Mouse (Mus musculus) embryonic facial prominence, embryonic 10.5 days (tissue): ENCODE data around the gene Vav2. TPM values are rescaled to one million over a fixed set of nuclear protein-coding genes. Genes with fewer than 3 reads are reported as not detected.

Experiments used
- DNase-seq: peaks from one replicate; pipeline ENCODE4 v3.0.0-alpha.2; 2017; ENCODE audit warnings: low spot score
- H3K27ac ChIP-seq: fragments of 300-500 bp; sonication (generic); replicated peaks from 2 replicates; pipeline ENCODE4 v1.5.1; 2016; ENCODE audit warnings: mild to moderate bottlenecking
- H3K27me3 ChIP-seq: fragments of 300-500 bp; sonication (generic); replicated peaks from 2 replicates; pipeline ENCODE4 v1.6.1; 2016; ENCODE audit warnings: low read depth, mild to moderate bottlenecking; ENCODE audit not compliant: poor library complexity, severe bottlenecking
- H3K36me3 ChIP-seq: fragments of 300-500 bp; sonication (generic); replicated peaks from 2 replicates; pipeline ENCODE4 v1.6.1; 2016; ENCODE audit warnings: mild to moderate bottlenecking, moderate library complexity
- H3K4me1 ChIP-seq: fragments of 300-500 bp; sonication (generic); 2 replicates; pipeline ENCODE4 v1.6.1; 2016
- H3K4me3 ChIP-seq: fragments of 300-500 bp; sonication (generic); 2 replicates; pipeline ENCODE4 v1.5.1; 2016; ENCODE audit warnings: mild to moderate bottlenecking, moderate library complexity
- H3K9me3 ChIP-seq: fragments of 300-500 bp; sonication (generic); 2 replicates; pipeline ENCODE4 v1.6.1; 2016; ENCODE audit warnings: mild to moderate bottlenecking
- WGBS: fragments of 180-500 bp; shearing (Covaris S2); methylation state at CpG from one replicate; pipeline ENCODE4 v1.1.7; 2016; 5-methylcytosine and 5-hydroxymethylcytosine counted together
- polyA plus RNA-seq: library from polyadenylated mRNA; unstranded; fragments of >200 nt; fragmentation: Nextera tagmentation; extraction: Ambion mirVana; gene quantifications from 2 replicates; pipeline ENCODE4 v1.2.1, GENCODE M21; 2016

Gene Vav2
- polyA plus RNA-seq, 1 experiment from 2014 or later: 10.3 TPM

DNA sequence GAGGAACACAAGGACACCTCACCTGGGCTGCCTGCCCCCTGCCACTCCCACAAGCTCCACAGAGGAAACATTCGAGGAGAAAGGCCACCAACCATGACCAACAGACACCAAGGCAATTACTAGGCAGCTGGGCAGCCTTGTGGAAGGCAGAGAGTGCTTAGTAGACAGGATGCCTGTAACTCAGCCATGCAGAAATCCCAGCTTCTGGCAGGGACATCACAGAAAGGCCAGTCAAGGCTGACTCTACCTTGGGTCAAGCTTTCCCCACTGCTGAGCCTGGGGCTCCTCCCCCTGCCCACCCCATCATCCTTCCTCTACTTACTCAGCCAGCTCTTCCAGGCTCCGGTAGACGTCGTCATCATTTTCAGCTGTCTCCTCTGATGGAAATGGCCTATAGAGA lies 108.2 kb downstream of the Vav2 start:
- H3K27ac ChIP-seq: 0 out of 2 replicates have a peak overlapping the region, but pooled peaks have one; percentile 40
- H3K4me1 ChIP-seq: peaks cover 68% of the 10 kb centered on the region
- 59% methylated on average over 4 of the region's 4 CpGs for WGBS

DNA sequence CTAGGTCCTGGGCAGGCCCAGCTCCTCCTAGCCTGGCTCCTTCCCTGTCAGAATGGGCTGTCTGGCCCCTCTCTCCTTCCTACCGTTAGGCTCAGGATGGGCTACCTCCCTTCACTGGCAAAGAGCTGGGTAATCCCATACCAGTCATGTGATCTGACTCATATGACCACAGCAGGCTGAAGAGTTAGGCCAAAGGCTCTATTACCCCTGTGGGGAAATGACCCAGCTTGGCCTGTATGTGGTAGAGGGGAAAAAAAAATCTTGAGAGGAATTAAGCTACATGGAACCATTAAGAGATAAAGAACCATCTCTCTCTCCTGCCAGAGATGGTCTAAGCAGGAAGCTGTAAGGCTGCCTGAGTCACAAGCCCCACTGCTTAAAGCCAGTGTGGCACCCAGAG lies 108.6 kb downstream of the Vav2 start:
- whole genome bisulfite sequencing: 35% methylated on average over 1 of the region's 1 CpGs
- no peak overlapping the region for H3K4me3 ChIP-seq
- 0 out of 2 replicates have a peak overlapping the region, but pooled peaks have one; percentile 40 for H3K27ac ChIP-seq
- no peaks in the 10 kb centered on the region for H3K9me3 ChIP-seq
- no peaks in the 10 kb centered on the region for H3K27me3 ChIP-seq
- peaks cover 64% of the 10 kb centered on the region for H3K4me1 ChIP-seq
- 0 out of 2 replicates have a peak, but pooled peaks cover 5% of the 10 kb centered on the region for H3K36me3 ChIP-seq
- DNase-seq: no peak

More for the DNA sequence above, 108.2 kb downstream of the Vav2 start:
- H3K9me3 ChIP-seq: no peaks in the 10 kb centered on the region
- 0 out of 2 replicates have a peak, but pooled peaks cover 5% of the 10 kb centered on the region for H3K36me3 ChIP-seq
- no peak overlapping the region for H3K4me3 ChIP-seq
- no peaks in the 10 kb centered on the region for H3K27me3 ChIP-seq
- DNase-seq: no peak

DNA sequence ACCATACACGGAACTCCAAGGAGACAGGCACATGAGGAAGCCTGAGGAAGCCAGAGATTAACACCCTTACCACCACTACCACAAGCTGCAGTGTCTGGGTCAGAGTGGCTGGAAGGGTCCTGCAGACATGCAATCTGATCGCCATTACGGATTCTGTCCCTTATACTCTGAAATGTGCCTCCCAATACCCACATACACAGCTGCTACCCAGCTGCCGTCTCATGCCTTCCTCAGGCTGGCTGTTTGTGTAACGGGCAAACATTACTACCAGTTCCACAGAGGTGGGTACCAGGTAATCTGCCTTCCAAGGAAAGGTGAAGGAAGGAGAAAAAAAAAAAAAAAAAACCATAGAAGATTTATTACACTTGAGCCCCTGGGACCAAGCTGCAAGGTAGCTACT lies 110.7 kb downstream of the Vav2 start:
- no peak overlapping the region for H3K4me3 ChIP-seq
- peaks cover 54% of the 10 kb centered on the region for H3K4me1 ChIP-seq
- H3K9me3 ChIP-seq: no peaks in the 10 kb centered on the region
- H3K27ac ChIP-seq: no peak overlapping the region
- no peak for DNase-seq
- WGBS: 91% methylated on average over 5 of the region's 5 CpGs
- 0 out of 2 replicates have a peak, but pooled peaks cover 5% of the 10 kb centered on the region for H3K36me3 ChIP-seq
- H3K27me3 ChIP-seq: no peaks in the 10 kb centered on the region

DNA sequence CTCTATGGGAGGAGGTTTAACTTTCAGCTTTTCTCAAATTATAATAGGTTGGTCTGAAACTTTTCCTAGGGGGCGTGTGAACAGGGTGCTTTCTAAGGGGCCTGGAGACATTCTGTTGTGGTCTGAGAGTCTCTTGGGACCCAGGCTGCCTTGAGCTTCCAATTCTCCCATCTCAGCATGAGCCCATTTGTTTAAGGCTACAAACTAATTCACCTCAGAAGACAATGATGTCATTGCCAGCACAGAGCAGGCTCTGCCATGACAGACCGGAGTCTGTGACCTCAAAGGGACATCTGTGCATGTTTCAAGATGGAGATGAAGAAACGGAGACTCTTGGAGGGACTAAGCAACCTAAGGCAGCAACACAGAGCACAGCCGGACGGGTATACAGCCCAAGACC lies 112.6 kb downstream of the Vav2 start:
- Histone ChIP-seq H3K4me3 (no peak overlapping the region), H3K27me3 (no peaks in the 10 kb centered on the region), H3K9me3 (no peaks in the 10 kb centered on the region), H3K36me3 (0 out of 2 replicates have a peak, but pooled peaks cover 5% of the 10 kb centered on the region), H3K4me1 (peaks cover 35% of the 10 kb centered on the region), H3K27ac (no peak overlapping the region)
- 82% methylated on average over 5 of the region's 5 CpGs for WGBS
- DNase-seq: no peak

DNA sequence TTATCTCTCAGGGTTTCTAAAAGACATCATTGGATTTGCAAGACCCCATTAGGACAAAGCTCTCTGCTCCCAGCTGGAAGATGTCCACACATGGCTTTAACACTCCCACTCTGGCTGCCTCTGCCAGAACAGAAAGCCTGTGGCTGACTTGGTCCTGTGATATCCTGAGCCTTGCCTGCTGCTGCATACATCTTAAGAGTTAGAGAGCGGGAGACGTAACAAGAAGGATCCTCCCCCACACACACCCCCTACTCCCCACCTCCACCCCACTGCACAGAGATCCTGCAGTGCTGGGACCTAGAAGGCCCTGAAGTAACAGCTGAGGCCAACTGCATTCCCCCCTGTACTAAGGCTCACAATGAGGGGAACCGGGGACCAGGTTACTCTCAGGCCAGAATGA lies 114.3 kb downstream of the Vav2 start:
- Histone ChIP-seq H3K27ac (no peak overlapping the region), H3K4me3 (no peak overlapping the region), H3K4me1 (peaks cover 20% of the 10 kb centered on the region), H3K9me3 (no peaks in the 10 kb centered on the region), H3K36me3 (0 out of 2 replicates have a peak, but pooled peaks cover 7% of the 10 kb centered on the region), H3K27me3 (no peaks in the 10 kb centered on the region)
- no peak for DNase-seq
- WGBS: 82% methylated on average over 3 of the region's 3 CpGs

DNA sequence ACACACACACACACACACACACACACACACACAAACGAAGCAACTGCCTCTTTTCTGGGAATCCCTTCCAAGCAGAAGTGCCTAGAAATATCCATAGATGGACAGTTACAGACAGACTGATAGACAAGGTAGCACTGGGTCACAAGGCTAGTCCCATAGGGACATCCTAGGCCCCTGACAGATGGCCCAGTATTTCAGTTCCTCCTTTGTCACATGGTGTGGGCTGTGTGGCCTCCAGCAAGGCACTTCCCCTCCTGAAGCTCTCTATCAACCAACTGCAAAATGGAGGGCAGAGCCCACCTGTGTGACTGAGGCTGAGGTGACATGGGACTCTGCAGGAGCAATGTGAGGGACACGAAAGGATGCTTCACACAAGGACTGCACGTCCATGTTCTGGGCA lies 115.2 kb downstream of the Vav2 start:
- H3K27me3 ChIP-seq: no peaks in the 10 kb centered on the region
- H3K9me3 ChIP-seq: no peaks in the 10 kb centered on the region
- H3K36me3 ChIP-seq: peaks cover 7% of the 10 kb centered on the region; the same call in 1 of the 2 replicates
- no peak for DNase-seq
- WGBS: 88% methylated on average over 3 of the region's 3 CpGs
- H3K4me1 ChIP-seq: peaks cover 17% of the 10 kb centered on the region
- H3K4me3 ChIP-seq: no peak overlapping the region
- no peak overlapping the region for H3K27ac ChIP-seq

DNA sequence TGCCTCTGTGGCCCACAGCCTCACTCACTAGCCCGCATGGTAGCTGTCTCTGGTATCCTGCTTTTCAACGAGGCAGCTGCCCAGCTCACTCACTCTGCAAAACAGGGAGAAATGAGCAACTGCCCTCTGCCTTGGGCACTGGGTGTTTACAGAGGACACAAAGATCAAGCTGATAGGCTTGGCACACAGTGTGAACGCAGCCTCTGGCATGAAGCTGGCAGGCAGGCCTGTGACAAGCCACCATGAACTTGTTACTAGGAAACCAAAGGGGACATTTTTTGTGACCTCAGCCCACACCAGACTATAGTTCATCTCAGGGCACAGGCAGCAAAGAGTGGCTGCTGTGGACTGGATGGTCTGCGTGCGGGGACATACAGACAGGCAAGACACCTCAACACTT lies 115.9 kb downstream of the Vav2 start:
- Histone ChIP-seq H3K27ac (no peak overlapping the region; the same call in 1 of the 2 replicates), H3K9me3 (no peaks in the 10 kb centered on the region), H3K4me3 (no peak overlapping the region), H3K36me3 (peaks cover 8% of the 10 kb centered on the region; the same call in 1 of the 2 replicates), H3K4me1 (peaks cover 17% of the 10 kb centered on the region), H3K27me3 (no peaks in the 10 kb centered on the region)
- 90% methylated on average over 5 of the region's 5 CpGs for WGBS
- DNase-seq: no peak

DNA sequence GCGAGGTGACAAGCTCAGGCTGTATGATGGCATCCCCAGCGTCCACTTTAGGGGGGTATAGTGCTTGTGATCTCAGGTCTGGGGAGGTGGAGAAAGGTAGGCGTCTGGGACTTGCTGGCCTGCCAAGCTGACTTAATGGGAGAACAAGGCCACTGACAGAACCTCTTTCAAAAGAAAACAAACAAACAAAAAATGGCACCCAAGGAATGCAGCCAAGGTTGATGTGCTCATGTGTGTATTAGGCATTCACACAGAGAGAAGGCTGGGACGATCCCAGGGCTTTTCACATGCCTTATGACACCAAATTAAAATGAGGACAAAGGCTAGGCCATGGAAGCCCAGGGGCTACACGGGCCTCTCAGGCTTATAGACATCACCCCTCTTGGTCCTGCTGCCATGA lies 116.6 kb downstream of the Vav2 start:
- no peak overlapping the region for H3K4me3 ChIP-seq
- no peaks in the 10 kb centered on the region for H3K27me3 ChIP-seq
- H3K36me3 ChIP-seq: peaks cover 8% of the 10 kb centered on the region; the same call in 1 of the 2 replicates
- DNase-seq: no peak
- H3K27ac ChIP-seq: no peak overlapping the region
- H3K9me3 ChIP-seq: no peaks in the 10 kb centered on the region
- whole genome bisulfite sequencing: 83% methylated on average over 5 of the region's 5 CpGs
- peaks cover 13% of the 10 kb centered on the region; the same call in 1 of the 2 replicates for H3K4me1 ChIP-seq

DNA sequence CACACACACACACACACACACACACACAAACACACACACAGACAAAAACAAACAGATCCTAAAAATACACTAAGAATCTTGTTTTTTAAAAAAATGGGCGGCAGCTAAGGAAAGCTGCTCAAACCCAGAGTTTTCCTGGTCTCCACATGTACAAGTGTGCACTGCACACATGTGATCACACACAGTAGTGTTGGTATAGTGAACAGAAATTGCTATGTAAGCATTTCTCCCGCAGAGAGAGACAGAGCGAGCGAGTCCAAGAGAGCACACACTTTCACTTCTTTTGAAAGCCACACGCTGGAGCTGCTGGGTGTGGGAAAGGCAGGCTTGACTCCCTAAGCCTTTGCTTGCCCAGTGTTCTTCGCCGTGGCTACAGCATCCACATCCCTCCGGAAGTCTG lies 120.2 kb downstream of the Vav2 start:
- no peaks in the 10 kb centered on the region for H3K9me3 ChIP-seq
- H3K4me3 ChIP-seq: no peak overlapping the region
- no peaks in the 10 kb centered on the region for H3K27me3 ChIP-seq
- peaks cover 14% of the 10 kb centered on the region for H3K36me3 ChIP-seq
- H3K27ac ChIP-seq: no peak overlapping the region
- H3K4me1 ChIP-seq: peaks cover 8% of the 10 kb centered on the region
- no peak for DNase-seq
- WGBS: 88% methylated on average over 8 of the region's 8 CpGs

DNA sequence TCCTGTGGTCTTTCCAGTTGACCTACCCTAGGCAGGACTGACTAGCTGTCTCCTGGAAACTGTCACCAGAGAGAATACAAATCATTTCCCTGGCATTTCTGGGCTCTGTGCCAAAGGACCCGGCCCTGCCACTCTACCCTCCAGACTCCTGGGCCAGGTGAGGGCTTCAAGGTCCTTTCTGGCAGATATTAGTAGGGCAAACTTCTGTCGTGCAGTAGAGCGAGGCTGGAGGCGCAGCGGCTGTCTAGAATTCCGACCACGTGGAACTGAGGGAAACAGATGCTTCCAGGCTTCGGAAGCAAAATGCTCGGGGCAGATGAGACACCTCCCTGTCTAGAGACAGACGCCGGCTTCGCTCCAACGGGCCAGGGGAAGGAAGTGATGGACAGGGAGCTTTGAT lies 122.1 kb downstream of the Vav2 start:
- no peak overlapping the region for H3K27ac ChIP-seq
- no peak for DNase-seq
- peaks cover 17% of the 10 kb centered on the region for H3K4me1 ChIP-seq
- WGBS: 86% methylated on average over 13 of the region's 13 CpGs
- H3K4me3 ChIP-seq: no peak overlapping the region
- H3K36me3 ChIP-seq: peaks cover 21% of the 10 kb centered on the region
- H3K9me3 ChIP-seq: no peaks in the 10 kb centered on the region
- no peaks in the 10 kb centered on the region for H3K27me3 ChIP-seq

DNA sequence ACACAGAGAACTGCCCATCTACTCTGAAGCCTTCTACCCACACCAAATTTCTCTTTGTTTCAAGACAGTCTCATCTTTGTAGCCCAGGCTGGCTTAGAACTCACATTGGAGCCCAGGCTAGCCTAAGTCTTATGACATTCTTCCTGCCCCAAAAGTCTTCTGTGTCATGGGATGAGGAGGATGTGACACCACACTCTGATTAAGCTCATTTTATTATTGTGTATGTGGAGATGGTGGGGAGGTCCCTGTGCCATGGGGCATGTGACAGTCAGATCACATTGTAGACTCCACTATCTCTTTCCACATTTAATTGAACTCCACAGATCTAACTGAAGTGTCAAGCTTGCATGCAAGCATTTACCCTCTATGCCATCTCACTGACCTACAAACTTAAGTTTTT lies 122.8 kb downstream of the Vav2 start:
- peaks cover 26% of the 10 kb centered on the region for H3K36me3 ChIP-seq
- no peak overlapping the region for H3K4me3 ChIP-seq
- no peaks in the 10 kb centered on the region for H3K9me3 ChIP-seq
- DNase-seq: no peak
- H3K27ac ChIP-seq: no peak overlapping the region
- H3K4me1 ChIP-seq: peaks cover 17% of the 10 kb centered on the region
- no peaks in the 10 kb centered on the region for H3K27me3 ChIP-seq

DNA sequence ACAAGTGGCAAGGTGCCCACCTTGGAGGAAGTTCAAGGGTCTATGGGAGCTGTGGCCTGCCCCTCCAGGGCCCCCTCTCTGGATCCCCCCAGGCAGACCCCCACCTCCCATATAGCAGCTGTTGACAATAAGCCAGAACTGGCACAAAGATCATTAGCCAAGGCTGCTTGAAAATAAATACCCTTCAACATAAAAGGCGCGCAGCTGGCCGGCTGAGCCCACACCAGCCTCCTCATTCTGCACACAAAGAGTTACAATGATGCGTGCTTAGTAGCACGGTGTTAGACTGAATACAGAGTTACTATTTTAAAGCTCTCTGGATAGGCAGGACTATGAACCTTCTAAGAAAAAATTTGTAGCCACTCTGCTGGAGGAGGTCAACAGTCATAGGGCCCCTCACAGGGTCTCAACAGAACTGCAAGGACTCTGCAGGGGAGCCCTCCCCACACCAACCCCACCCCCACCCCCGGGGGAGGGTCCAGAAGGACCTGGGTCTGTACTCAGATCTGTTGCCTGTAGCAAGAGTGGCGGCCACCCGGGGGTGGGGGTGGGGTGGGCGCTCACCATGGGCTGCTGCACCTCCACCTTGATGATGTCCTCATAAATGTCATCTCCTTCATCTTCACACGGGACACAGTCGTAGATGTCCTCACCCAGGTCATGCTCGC lies 125.3 kb downstream of the Vav2 start:
- Histone ChIP-seq H3K27ac (peak overlapping the region; percentile 65; the same call in 1 of the 2 replicates), H3K27me3 (no peaks in the 10 kb centered on the region), H3K9me3 (no peaks in the 10 kb centered on the region), H3K4me3 (no peak overlapping the region), H3K4me1 (peaks cover 20% of the 10 kb centered on the region), H3K36me3 (peaks cover 44% of the 10 kb centered on the region)
- 75% methylated on average over 12 of the region's 12 CpGs for WGBS
- DNase-seq: no peak

DNA sequence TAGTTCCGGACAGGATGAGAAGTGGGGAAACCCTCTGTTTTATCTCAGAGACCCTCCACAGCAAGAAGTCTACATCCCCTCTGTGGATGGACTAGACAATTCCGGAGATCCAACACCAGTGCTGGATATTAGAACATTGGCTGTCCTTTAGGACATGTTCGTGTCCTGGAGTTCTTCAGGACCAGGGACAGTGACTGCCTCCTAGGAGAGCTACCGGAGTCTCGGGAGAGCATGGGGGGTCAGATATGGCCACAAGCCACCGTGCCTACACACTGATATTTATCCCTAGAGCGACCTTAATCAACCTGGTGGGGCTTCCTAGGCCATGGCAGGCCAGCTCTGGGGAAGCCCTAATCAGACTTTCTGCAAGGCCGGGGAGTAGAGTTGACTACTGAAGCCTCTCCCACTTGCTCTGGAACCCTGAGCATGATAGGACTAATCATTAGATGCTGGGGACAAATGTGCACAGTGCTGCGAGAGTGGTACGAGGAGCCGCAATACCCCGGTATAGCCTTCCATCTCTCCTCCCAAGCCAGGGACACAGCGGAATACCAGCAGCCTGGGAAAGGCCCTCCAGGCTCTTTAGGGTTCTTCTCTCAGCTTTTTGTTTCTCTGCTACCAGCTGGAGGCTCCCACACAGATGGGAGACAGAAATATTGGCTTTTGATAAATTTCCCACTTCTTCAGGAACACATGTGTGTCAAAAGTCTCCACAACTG lies 125.9 kb downstream of the Vav2 start:
- WGBS: 84% methylated on average over 13 of the region's 13 CpGs
- Histone ChIP-seq H3K27ac (peak overlapping the region; percentile 65; the same call in 1 of the 2 replicates), H3K4me3 (no peak overlapping the region)

More for the DNA sequence above, 125.9 kb downstream of the Vav2 start:
- H3K4me1 ChIP-seq: peaks cover 20% of the 10 kb centered on the region
- no peak for DNase-seq
- H3K36me3 ChIP-seq: peaks cover 48% of the 10 kb centered on the region
- H3K9me3 ChIP-seq: no peaks in the 10 kb centered on the region
- no peaks in the 10 kb centered on the region for H3K27me3 ChIP-seq
